Mouse (Mus musculus) cerebellum, adult 9-11 months (tissue): ENCODE results near the gene Gm14459.
"Not testable (repeated sequence)": the region's sequence is repeated elsewhere in the genome, so short reads cannot be mapped to it uniquely, and the experiment has no call there.

Experiments
- DNase-seq: peaks from one replicate; pipeline ENCODE4 v3.0.0; 2022

Gm14459 gene

DNA sequence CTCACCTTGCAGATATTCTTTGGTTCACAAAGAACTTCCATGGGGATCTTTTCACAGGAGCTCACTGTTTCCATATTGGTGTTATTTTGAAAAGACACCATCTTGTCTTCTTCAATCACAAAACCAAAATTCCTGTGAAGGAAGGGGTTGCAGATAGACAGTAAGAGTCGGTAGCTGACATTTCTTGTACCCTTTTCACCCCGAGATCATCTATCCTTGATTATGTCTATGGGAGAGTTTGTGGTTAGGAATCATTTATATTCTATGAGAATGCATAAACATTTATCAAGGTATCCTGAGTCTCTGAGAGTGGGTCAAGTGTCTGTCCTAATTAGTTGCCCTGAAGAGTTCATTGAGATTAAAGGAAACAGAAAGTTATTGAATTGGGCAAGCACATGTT, at the start of gene Gm14459:
Gene Gm14459, minus strand, starts transcription at position 101 of the 400 bp plus-strand sequence.
- DNase-seq = no peak

GRCm38 (mm10) chrX:8548155-8548554, 23.4 kb upstream of the Gm14459 start, which contains the start of gene Ssxb6:
Ssxb6 (minus strand) TSS chrX:8548255.
- DNase-seq = not testable (repeated sequence)
